Mouse (Mus musculus) mouse embryonic stem cell (cell line): Measurements from ENCODE around the gene Il11ra1.

Experiments
- in situ Hi-C, 2 experiments: fragments of 300-500 bp; cut with MboI; formaldehyde crosslinking; loops; 1 replicate in 1 of 2; 3 replicates in 1 of 2; pipeline ENCODE4 v1.14.3; 2019 to 2020; ENCODE audit warnings: low sequenced_read_pairs in 2 of 2, low pct_unique_long_range_greater_than_20kb in 1 of 2, mixed read lengths in 1 of 2; ENCODE audit not compliant: unreplicated experiment in 1 of 2

Il11ra1 gene

DNA sequence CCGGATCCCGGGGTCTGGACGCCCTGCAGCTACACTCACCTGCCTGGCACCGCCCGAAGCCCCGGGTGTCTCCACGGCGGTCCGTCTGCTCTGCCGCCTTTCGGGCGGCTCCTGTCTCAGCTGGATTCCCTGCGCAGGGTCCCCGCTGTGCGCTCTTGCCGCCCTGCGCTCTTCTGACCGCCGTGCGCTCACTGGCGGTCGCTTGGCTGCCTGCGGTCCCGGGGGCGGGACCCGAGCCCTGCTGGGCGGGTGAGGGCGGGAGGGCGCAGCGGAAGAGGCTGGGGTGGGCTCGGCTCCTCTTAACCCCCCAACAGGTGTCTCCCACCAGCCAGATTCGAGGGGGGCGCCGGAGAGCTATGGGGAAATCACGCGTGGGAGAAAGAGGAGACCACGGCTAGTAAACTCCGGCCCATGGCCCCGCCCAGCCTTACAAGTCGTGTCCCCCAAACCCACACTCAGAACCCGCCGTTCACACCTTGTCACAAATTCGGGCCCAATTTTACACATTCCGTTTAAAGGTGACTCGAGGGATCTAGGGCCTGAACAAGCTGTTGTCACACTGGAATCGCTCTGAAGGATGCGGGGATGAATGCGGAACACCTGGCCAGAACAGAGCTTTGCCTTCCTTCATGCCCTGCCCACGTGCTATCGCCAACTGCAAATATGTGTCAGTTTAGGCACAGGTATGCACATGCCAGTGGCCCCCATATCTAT is 31.4 kb downstream of the Il11ra1 start, which contains the start of gene Arid3c:
Arid3c (minus strand) TSS at position 91 of the 714 bp plus-strand sequence.
- in situ Hi-C loops: no loop called here

- in situ Hi-C loops: no loop called here
Observed at GRCm38 (mm10) chr4:41737602-41738255, 37.9 kb downstream of the Il11ra1 start.

DNA sequence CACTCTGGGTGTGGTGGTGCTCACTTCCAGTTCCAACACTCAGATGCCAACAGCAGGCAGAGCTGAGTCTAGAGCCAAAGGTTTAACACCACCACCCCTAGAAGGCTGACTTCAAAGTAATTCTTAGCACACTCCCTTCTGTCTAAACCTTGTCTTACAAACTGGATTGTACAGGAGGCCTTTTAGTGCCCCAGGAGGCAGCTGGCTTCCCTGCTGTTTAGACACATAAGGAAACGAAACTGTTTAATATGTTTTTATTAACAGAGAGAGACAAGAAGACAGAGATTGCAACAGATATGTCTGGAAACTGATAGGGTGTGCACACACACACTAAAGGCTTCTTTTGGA is 38.4 kb downstream of the Il11ra1 start:
- in situ Hi-C loops: no loop called here

DNA sequence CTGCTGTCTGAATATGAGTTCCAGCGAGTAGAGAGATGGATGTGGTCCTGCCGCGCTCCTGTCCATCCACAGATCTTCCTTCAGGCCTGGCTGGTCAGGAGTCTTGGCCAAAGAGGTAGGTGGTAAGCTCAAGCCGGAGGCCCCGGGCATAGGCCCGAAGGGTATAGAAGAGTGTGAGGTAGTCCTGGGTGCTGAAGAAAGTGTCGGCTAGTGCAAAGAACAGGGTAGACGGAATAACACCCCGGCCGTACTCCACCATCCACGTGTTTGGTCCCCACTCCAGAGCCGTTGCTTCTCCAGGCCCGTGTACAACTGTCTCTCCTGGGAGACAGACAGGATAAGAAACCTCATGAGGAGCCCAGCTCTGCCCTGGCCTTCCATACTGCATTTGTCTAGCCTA is 39.5 kb downstream of the Il11ra1 start:
- in situ Hi-C loops: no loop called here

- in situ Hi-C loops: no loop called here
Observed at GRCm38 (mm10) chr4:41740380-41741157, 40.8 kb downstream of the Il11ra1 start.

GRCm38 (mm10) chr4:41741158-41741560 is 41.4 kb downstream of the Il11ra1 start:
- in situ Hi-C loops: no loop called here

DNA sequence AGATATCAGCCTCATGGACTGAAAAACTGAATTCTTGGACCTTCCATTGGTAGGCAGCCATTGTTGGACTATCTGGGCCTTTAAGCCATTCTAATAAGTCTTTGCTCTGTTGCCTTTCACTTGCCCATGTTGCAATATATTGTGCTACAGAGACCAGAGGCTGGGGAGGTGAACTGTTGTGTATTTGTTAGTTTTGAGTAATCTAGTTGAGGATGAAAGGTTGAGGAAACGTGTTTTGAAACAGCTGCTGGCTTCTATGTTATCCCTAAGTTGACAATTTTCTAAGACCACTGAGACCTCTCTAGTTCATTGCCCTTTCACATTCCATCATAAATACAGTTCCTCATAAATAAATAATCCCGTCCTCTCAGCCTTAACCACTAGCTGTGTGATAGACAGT is 44.3 kb downstream of the Il11ra1 start:
- in situ Hi-C loops: no loop called here

DNA sequence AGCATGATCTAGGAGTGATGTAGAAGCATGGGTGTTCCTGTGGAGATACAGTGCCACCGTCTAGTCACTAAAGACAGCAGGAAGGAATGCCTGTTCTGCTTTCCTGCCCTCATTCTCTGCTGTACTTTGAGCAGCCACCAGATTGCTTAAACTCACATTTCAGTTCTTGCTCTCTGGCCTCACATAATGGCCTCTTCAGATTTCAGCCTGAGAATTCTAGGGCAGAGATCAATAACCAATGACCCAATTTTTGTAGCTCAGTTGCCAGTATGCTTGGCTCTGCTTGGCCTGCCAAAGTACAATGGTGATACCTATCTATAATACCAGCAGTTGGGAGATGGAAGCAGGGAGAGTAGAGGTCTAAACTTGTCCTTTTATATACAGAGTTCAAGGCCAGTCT is 45.2 kb downstream of the Il11ra1 start:
- in situ Hi-C loops: no loop called here

DNA sequence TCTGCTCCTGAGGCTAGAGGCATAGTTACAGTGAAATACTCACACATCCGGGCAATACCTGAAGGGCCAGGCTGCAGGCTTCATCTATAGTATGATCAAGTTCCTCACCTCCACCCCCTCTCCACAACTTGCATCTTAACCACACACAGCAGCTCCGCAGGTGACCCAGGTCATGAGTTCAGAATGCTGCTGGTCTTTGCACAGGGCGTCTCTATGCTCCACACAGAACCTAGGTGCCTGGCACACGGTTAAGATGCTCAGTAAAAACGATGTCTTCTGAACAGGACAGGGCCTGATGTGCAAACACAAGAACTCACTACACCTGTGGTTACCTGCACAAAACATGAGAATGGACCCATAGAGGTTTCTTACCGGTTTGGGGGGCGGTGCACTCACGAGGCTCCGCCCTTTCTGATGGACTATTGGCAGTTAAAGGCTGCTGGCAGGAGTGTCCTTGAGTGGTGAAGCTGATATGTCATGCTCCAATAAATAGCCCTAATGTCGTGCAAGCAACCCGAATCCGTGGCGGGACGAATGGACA is 55.1 kb downstream of the Il11ra1 start, which contains the start of gene Galt:
Galt (plus strand) TSS at position 432 of the 541 bp plus-strand sequence.
- in situ Hi-C loops: no loop called here

GRCm38 (mm10) chr4:41755338-41756305 is 55.8 kb downstream of the Il11ra1 start, which contains the start of gene Sigmar1:
Sigmar1 (minus strand) TSS chr4:41756157.
- in situ Hi-C loops: no loop called here

DNA sequence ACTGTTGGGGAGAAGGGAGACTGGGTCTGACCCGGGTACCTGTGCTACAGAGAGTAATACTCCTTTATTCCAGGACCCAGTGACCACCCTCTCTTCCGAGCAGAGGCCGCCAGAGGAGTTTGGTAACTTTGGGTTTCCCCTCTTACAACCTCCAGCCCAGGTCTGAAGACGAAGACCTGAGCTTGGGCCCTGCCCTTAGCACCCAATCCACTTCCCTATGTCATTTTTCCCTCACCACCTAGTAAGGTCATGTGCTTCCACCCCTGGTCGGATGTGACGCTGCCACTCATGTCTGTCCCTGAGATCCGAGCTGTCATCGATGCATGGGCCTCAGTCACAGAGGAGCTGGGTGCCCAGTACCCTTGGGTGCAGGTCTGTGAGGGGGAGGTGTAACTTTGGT is 56.7 kb downstream of the Il11ra1 start:
- in situ Hi-C loops: no loop called here

- in situ Hi-C loops: no loop called here
Observed at GRCm38 (mm10) chr4:41757321-41757720, 57.5 kb downstream of the Il11ra1 start.

GRCm38 (mm10) chr4:41758021-41758420 is 58.2 kb downstream of the Il11ra1 start:
- in situ Hi-C loops: no loop called here

GRCm38 (mm10) chr4:41758701-41759100 is 58.9 kb downstream of the Il11ra1 start:
- in situ Hi-C loops: no loop called here

- in situ Hi-C loops: no loop called here
Observed at GRCm38 (mm10) chr4:41759206-41759605, 59.4 kb downstream of the Il11ra1 start.

DNA sequence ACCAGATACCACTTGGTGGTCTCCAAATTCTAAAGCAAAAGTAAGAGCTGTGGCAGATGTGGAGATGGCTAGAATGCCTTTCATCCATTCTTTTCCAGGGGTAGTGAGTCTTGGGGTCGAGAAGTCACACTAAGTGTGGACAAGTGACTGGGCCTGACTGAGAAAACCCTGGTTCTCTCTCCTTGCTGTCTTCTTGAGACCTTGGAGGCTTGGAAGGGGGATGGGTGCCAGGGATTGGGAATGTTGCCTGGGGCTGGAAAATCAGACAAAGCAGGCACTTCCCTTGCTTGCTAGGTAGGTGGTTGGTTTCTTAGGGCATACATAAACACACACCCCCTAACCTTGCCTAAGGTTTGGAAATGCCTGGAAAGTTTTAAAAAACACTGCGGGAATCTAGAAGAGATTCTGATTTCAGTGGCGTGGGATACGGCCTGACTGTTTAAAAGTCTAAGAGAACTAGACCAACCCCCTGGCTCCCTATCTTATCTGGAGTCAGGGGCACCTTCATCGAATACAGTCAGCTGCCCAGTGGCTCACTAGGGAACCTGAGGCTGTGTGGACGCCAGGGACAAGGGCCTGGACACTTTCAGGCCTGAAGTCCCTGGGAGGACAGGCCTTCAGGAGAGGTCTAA is 60.0 kb downstream of the Il11ra1 start:
- in situ Hi-C loops: no loop called here

DNA sequence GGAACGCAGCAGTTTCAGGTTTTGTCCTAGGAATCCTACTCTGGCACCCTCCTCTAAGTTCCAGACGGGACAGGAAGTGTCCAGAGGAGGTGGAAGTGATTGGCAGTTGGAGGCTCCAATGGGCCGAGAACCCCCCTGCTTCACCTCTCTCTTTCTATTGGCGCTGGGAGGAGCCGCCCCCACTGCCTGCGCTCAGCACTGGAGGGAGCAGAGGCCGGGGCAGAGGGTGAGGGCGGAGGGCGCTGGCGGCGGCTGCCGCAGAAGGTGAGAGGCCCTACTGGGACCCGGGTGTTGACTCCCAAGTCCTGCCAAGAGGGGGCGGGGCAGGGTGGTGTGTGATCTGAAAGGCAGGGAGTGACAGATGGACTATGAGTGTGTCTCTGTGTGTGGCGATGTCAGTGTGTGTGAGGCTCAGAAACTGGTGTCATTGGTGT is 60.5 kb downstream of the Il11ra1 start:
- in situ Hi-C loops: no loop called here

GRCm38 (mm10) chr4:41760911-41761310 is 61.1 kb downstream of the Il11ra1 start:
- in situ Hi-C loops: no loop called here
